In the genomic region with DNA sequence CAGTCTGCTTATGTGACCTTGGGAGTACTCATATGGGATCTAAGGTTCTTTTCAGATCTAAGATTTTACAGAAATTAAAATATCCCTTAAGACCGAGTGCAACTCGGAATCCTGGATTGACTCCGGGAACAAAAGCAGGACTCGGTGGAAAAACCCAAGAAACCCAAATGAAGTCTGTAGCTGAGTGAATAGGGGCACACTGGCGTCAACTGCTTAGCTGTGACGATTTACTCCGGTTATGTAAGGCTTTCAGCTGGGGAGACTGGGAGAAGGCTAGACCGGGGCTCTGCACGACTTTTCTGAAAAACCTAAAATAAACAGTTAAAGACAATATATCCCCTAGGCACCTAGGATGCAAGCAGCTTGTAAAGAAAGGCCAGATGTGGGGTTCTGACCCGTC, we compare ENCODE assay signal across 15 mouse cellular contexts. TPM values are rescaled to one million over a fixed set of nuclear protein-coding genes. Genes with fewer than 3 reads are reported as not detected.
"Had no signal": no experiment of that assay in that cellular context is flagged by ENCODE, and none has a peak within 500 bp of the region (broad histone marks: within the 10 kb centered on the region; RNA-seq: fewer than 3 reads in every experiment).

No protein-coding gene starts in this region.

- H3K9me3 ChIP-seq: limb, embryonic 10.5 days; liver, embryonic 15.5 days; midbrain, embryonic 13.5 days; neural tube, embryonic 12.5 days had no signal

- ATAC-seq: lung, postnatal 0 days; midbrain, embryonic 13.5 days had no signal

- H3K4me1 ChIP-seq: liver, embryonic 15.5 days; midbrain, embryonic 13.5 days; neural tube, embryonic 12.5 days had no signal

- H3K9ac ChIP-seq: liver, embryonic 15.5 days; midbrain, embryonic 13.5 days; neural tube, embryonic 12.5 days had no signal

- H3K4me3 ChIP-seq: limb, embryonic 10.5 days; liver, embryonic 15.5 days; midbrain, embryonic 13.5 days; neural tube, embryonic 12.5 days had no signal

- H3K36me3 ChIP-seq: limb, embryonic 10.5 days; liver, embryonic 15.5 days had no signal

- H3K27me3 ChIP-seq: liver, embryonic 15.5 days; midbrain, embryonic 13.5 days; neural tube, embryonic 12.5 days had no signal

- H3K4me2 ChIP-seq: liver, embryonic 11.5 days; liver, embryonic 15.5 days; midbrain, embryonic 13.5 days; neural tube, embryonic 12.5 days had no signal

- H3K27ac ChIP-seq: limb, embryonic 10.5 days; liver, embryonic 15.5 days; midbrain, embryonic 13.5 days; neural tube, embryonic 12.5 days; stomach, postnatal 0 days had no signal

- DNase-seq: kidney, adult 8-10 months; kidney, postnatal 25 days; lung, adult 2 months; lung, postnatal 36 days; retina, postnatal 1 day; right cerebral cortex, postnatal 14 days; thymus, adult 2 months; thymus, postnatal 25 days had no signal

RNA-seq across cellular contexts. Expression of a gene that starts 19.5 kb away (rescaled TPM):
- polyA plus RNA-seq: liver, embryonic 15.5 days had no signal

RNA-seq across cellular contexts. Expression of a gene that starts 46.8 kb away (rescaled TPM):
- polyA plus RNA-seq: liver, embryonic 11.5 days; neural tube, embryonic 12.5 days had no signal
